Mouse (Mus musculus): ENCODE results near the gene Crnkl1. TPM values are rescaled to one million over a fixed set of nuclear protein-coding genes. Genes with fewer than 3 reads are reported as not detected.
"Not testable (repeated sequence)": the region's sequence is repeated elsewhere in the genome, so short reads cannot be mapped to it uniquely, and the experiment has no call there.

Gene Crnkl1
- polyA plus RNA-seq, 1 experiment from 2014 or later = 20.7 TPM

GRCm38 (mm10) chr2:145901861-145902260 lies 33.0 kb downstream of the Crnkl1 start, which contains the start of gene Naa20:
Gene Naa20, plus strand, starts transcription at chr2:145902099.
- no peak for ATAC-seq

GRCm38 (mm10) chr2:145900318-145900717 lies 34.5 kb downstream of the Crnkl1 start:
- H3K9ac ChIP-seq (replicated peaks; ENCODE audit: low read depth); H3K4me2 ChIP-seq (replicated peaks; ENCODE audit: low read depth, low read length); H3K4me1 ChIP-seq (ENCODE audit: insufficient read depth, low read depth, low read length); H3K27ac ChIP-seq (ENCODE audit: low read length); H3K36me3 ChIP-seq (ENCODE audit: insufficient read depth, low read length); H3K4me3 ChIP-seq (ENCODE audit: low read depth, low read length); H3K9me3 ChIP-seq (ENCODE audit: low read length); ATAC-seq; H3K27me3 ChIP-seq (replicated peaks; ENCODE audit: insufficient read depth, low read length); DNase-seq (ENCODE audit: low spot score): not testable (repeated sequence)
- WGBS = 71% methylated on average over 6 of the region's 8 CpGs

More at GRCm38 (mm10) chr2:145901861-145902260, 33.0 kb downstream of the Crnkl1 start, which contains the start of gene Naa20:
- WGBS = 86% methylated on average over 6 of the region's 6 CpGs
- H3K36me3 ChIP-seq (ENCODE audit: insufficient read depth, low read length) = no peaks in the 10 kb centered on the region
- H3K4me2 ChIP-seq (replicated peaks; ENCODE audit: low read depth, low read length) = peak within 1 kb of the TSS; percentile 63
- peak within 1 kb of the TSS; percentile 76; the same call in 1 of the 2 replicates for H3K9ac ChIP-seq (replicated peaks; ENCODE audit: low read depth)
- peaks cover 8% of the 10 kb centered on the region; the same call in 1 of the 2 replicates for H3K4me1 ChIP-seq (ENCODE audit: insufficient read depth, low read depth, low read length)
- H3K27me3 ChIP-seq (replicated peaks; ENCODE audit: insufficient read depth, low read length) = no peaks in the 10 kb centered on the region
- H3K9me3 ChIP-seq (ENCODE audit: low read length) = no peaks in the 10 kb centered on the region
- no peak for DNase-seq (ENCODE audit: low spot score)
- no peak within 1 kb of the TSS for H3K27ac ChIP-seq (ENCODE audit: low read length)
- TF ChIP-seq CTCF (IDR thresholded peaks at IDR 0.05) (no peak), EP300 (IDR thresholded peaks at IDR 0.05) (no peak)
- H3K4me3 ChIP-seq (ENCODE audit: low read depth, low read length) = peak within 1 kb of the TSS; percentile 96

DNA sequence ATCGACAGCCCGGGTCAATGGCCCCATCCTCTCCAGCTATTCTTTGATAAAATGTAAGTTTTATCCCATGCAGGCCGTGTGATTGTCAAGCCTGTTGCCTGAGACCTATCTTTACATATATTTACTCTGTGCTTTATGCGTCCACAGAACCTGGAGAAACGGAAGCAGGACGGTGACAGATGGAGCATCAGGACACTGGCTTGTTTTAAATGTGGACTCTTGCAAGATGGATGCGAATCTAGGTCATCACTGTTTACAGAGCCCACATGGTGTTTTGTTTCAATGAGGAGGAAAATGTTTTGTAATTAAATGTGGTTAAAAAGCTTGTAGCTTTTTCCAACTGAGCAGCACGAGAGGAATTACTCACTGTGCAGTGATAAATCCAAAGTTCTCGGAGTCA lies 36.7 kb downstream of the Crnkl1 start:
- Histone ChIP-seq H3K27me3 (replicated peaks; ENCODE audit: insufficient read depth, low read length) (no peaks in the 10 kb centered on the region), H3K9me3 (ENCODE audit: low read length) (no peaks in the 10 kb centered on the region), H3K4me1 (ENCODE audit: insufficient read depth, low read depth, low read length) (no peaks in the 10 kb centered on the region), H3K4me2 (replicated peaks; ENCODE audit: low read depth, low read length) (no peak overlapping the region), H3K27ac (ENCODE audit: low read length) (no peak overlapping the region), H3K9ac (replicated peaks; ENCODE audit: low read depth) (no peak overlapping the region), H3K4me3 (ENCODE audit: low read depth, low read length) (no peak overlapping the region), H3K36me3 (ENCODE audit: insufficient read depth, low read length) (no peaks in the 10 kb centered on the region)
- no peak for ATAC-seq
- TF ChIP-seq EP300 (IDR thresholded peaks at IDR 0.05) = no peak
- no peak for TF ChIP-seq CTCF (IDR thresholded peaks at IDR 0.05)
- WGBS = 52% methylated on average over 9 of the region's 9 CpGs
- no peak for DNase-seq (ENCODE audit: low spot score)

- Histone ChIP-seq H3K9ac (replicated peaks; ENCODE audit: low read depth) (no peak overlapping the region), H3K4me3 (ENCODE audit: low read depth, low read length) (no peak overlapping the region), H3K27me3 (replicated peaks; ENCODE audit: insufficient read depth, low read length) (no peaks in the 10 kb centered on the region), H3K4me2 (replicated peaks; ENCODE audit: low read depth, low read length) (no peak overlapping the region), H3K9me3 (ENCODE audit: low read length) (no peaks in the 10 kb centered on the region), H3K4me1 (ENCODE audit: insufficient read depth, low read depth, low read length) (peaks cover 6% of the 10 kb centered on the region; the same call in 1 of the 2 replicates), H3K36me3 (ENCODE audit: insufficient read depth, low read length) (no peaks in the 10 kb centered on the region), H3K27ac (ENCODE audit: low read length) (no peak overlapping the region)
- DNase-seq (ENCODE audit: low spot score) = no peak
- TF ChIP-seq EP300 (IDR thresholded peaks at IDR 0.05) (no peak), CTCF (IDR thresholded peaks at IDR 0.05) (no peak)
- ATAC-seq = no peak
- WGBS = 98% methylated on average over 6 of the region's 6 CpGs
Observed at GRCm38 (mm10) chr2:145893756-145894155, 41.1 kb downstream of the Crnkl1 start.

GRCm38 (mm10) chr2:145890571-145890970 lies 44.2 kb downstream of the Crnkl1 start:
- Histone ChIP-seq H3K27ac (ENCODE audit: low read length) (no peak overlapping the region), H3K36me3 (ENCODE audit: insufficient read depth, low read length) (peaks cover 12% of the 10 kb centered on the region; the same call in 1 of the 2 replicates), H3K4me2 (replicated peaks; ENCODE audit: low read depth, low read length) (no peak overlapping the region), H3K4me1 (ENCODE audit: insufficient read depth, low read depth, low read length) (peaks cover 14% of the 10 kb centered on the region; the same call in 1 of the 2 replicates), H3K9ac (replicated peaks; ENCODE audit: low read depth) (no peak overlapping the region), H3K4me3 (ENCODE audit: low read depth, low read length) (no peak overlapping the region), H3K27me3 (replicated peaks; ENCODE audit: insufficient read depth, low read length) (no peaks in the 10 kb centered on the region), H3K9me3 (ENCODE audit: low read length) (no peaks in the 10 kb centered on the region)
- DNase-seq (ENCODE audit: low spot score) (no peak), ATAC-seq (no peak)
- TF ChIP-seq EP300 (IDR thresholded peaks at IDR 0.05) (no peak), CTCF (IDR thresholded peaks at IDR 0.05) (no peak)
- WGBS = 64% methylated on average over 2 of the region's 2 CpGs

DNA sequence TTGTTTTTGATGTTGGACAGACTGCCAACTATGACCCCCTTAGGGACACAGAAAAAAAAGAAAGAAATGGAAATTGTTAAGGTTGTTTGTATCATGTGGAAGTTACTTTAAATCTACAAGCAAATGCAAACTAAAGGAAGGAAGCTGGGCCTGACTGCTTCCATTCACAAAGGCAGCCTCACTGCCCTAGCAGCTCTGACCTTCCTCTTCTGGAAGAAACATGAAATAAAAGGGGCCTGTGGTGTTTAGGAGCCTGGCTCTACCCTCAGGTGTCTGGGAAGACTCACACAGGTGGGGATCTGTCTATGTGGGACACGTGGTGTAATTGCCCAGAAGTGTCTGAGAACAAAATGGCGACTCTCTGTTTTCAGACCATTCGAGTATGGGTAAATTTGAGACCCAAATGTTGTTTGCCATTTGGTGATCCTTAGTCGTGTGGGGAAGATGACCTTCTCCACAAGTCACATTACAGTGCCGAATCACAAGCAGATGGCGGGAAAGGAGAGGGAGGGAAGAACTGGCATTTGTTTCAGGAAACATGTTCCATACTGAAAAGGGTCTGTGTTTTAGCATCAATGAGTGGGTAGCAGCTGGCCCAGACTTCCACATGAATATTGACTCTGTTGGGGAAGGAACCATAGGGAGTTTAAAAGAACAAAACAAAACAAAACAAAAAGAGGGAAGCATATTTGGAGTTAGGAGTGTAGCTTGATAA lies 45.9 kb downstream of the Crnkl1 start:
- Histone ChIP-seq H3K36me3 (ENCODE audit: insufficient read depth, low read length) (peaks cover 29% of the 10 kb centered on the region), H3K4me1 (ENCODE audit: insufficient read depth, low read depth, low read length) (peaks cover 17% of the 10 kb centered on the region; the same call in 1 of the 2 replicates), H3K4me3 (ENCODE audit: low read depth, low read length) (no peak overlapping the region), H3K9ac (replicated peaks; ENCODE audit: low read depth) (no peak overlapping the region), H3K27me3 (replicated peaks; ENCODE audit: insufficient read depth, low read length) (no peaks in the 10 kb centered on the region), H3K27ac (ENCODE audit: low read length) (peak overlapping the region; percentile 83), H3K9me3 (ENCODE audit: low read length) (no peaks in the 10 kb centered on the region), H3K4me2 (replicated peaks; ENCODE audit: low read depth, low read length) (no peak overlapping the region)
- TF ChIP-seq CTCF (IDR thresholded peaks at IDR 0.05) = no peak
- TF ChIP-seq EP300 (IDR thresholded peaks at IDR 0.05) = no peak
- 46% methylated on average over 6 of the region's 6 CpGs for WGBS
- no peak for ATAC-seq
- DNase-seq (ENCODE audit: low spot score) = no peak
